Mouse (Mus musculus): ENCODE results near the gene Zfp385a. TPM values are rescaled to one million over a fixed set of nuclear protein-coding genes. Genes with fewer than 3 reads are reported as not detected.
A peak's percentile ranks its signal among the peaks of the same experiment; 100 is the strongest.

Gene Zfp385a
- total and polyA plus RNA-seq, 2 experiments, result 0.92 to 14.9 TPM

GRCm38 (mm10) chr15:103304616-103304969 lies 35.3 kb downstream of the Zfp385a start:
- no peaks in the 10 kb centered on the region for H3K79me2 ChIP-seq (ENCODE audit: control insufficient read depth, insufficient read depth, low read length)
- H3K4me1 ChIP-seq (ENCODE audit: control insufficient read depth, insufficient read depth, low read length), result peaks cover 30% of the 10 kb centered on the region
- DNase-seq (ENCODE audit: extremely low read depth, low read depth, low spot score), result no peak
- 4% methylated on average over 9 of the region's 9 CpGs for WGBS
- H3K4me3 ChIP-seq (ENCODE audit: insufficient read depth, low read depth, low read length), result peak overlapping the region; percentile 57
- H3K27me3 ChIP-seq (ENCODE audit: control insufficient read depth, insufficient read depth, low read length), result no peaks in the 10 kb centered on the region
- H3K36me3 ChIP-seq (ENCODE audit: control insufficient read depth, insufficient read depth, low read length), result peaks cover under 1% of the 10 kb centered on the region; the same call in 1 of the 2 replicates
- no peak for TF ChIP-seq CTCF (IDR thresholded peaks at IDR 0.05; ENCODE audit: low read depth, low read length)
- TF ChIP-seq POLR2A (IDR thresholded peaks at IDR 0.05; ENCODE audit: extremely low read depth, insufficient read depth, low read length), result no peak
- peak overlapping the region; percentile 68 for H3K27ac ChIP-seq (replicated peaks; ENCODE audit: insufficient read depth, low read depth, low read length)
- H3K9ac ChIP-seq (ENCODE audit: low read depth, low read length), result peak overlapping the region; percentile 71

- Histone ChIP-seq H3K36me3 (ENCODE audit: control insufficient read depth, insufficient read depth, low read length) (peaks cover 3% of the 10 kb centered on the region; the same call in 1 of the 2 replicates), H3K9ac (ENCODE audit: low read depth, low read length) (peak overlapping the region; percentile 15; the same call in 1 of the 2 replicates), H3K27me3 (ENCODE audit: control insufficient read depth, insufficient read depth, low read length) (no peaks in the 10 kb centered on the region), H3K4me3 (ENCODE audit: insufficient read depth, low read depth, low read length) (no peak overlapping the region), H3K27ac (replicated peaks; ENCODE audit: insufficient read depth, low read depth, low read length) (peak overlapping the region; percentile 68; the same call in 1 of the 2 replicates), H3K79me2 (ENCODE audit: control insufficient read depth, insufficient read depth, low read length) (no peaks in the 10 kb centered on the region), H3K4me1 (ENCODE audit: control insufficient read depth, insufficient read depth, low read length) (peaks cover 28% of the 10 kb centered on the region)
- no peak for DNase-seq (ENCODE audit: extremely low read depth, low read depth, low spot score)
- TF ChIP-seq POLR2A (IDR thresholded peaks at IDR 0.05; ENCODE audit: extremely low read depth, insufficient read depth, low read length) (no peak), CTCF (IDR thresholded peaks at IDR 0.05; ENCODE audit: low read depth, low read length) (no peak)
- WGBS, result 28% methylated on average over 8 of the region's 8 CpGs
Measured at GRCm38 (mm10) chr15:103303916-103304615, 35.8 kb downstream of the Zfp385a start.

- no peak for DNase-seq (ENCODE audit: extremely low read depth, low read depth, low spot score)
- Histone ChIP-seq H3K9ac (ENCODE audit: low read depth, low read length) (no peak overlapping the region), H3K4me1 (ENCODE audit: control insufficient read depth, insufficient read depth, low read length) (peaks cover 18% of the 10 kb centered on the region), H3K4me3 (ENCODE audit: insufficient read depth, low read depth, low read length) (no peak overlapping the region), H3K27me3 (ENCODE audit: control insufficient read depth, insufficient read depth, low read length) (no peaks in the 10 kb centered on the region), H3K36me3 (ENCODE audit: control insufficient read depth, insufficient read depth, low read length) (peaks cover 19% of the 10 kb centered on the region), H3K27ac (replicated peaks; ENCODE audit: insufficient read depth, low read depth, low read length) (no peak overlapping the region), H3K79me2 (ENCODE audit: control insufficient read depth, insufficient read depth, low read length) (no peaks in the 10 kb centered on the region)
- no peak for TF ChIP-seq POLR2A (IDR thresholded peaks at IDR 0.05; ENCODE audit: extremely low read depth, insufficient read depth, low read length)
- no peak for TF ChIP-seq CTCF (IDR thresholded peaks at IDR 0.05; ENCODE audit: low read depth, low read length)
- 75% methylated on average over 6 of the region's 6 CpGs for WGBS
Measured at GRCm38 (mm10) chr15:103302341-103303021, 37.4 kb downstream of the Zfp385a start.

- H3K4me3 ChIP-seq (ENCODE audit: insufficient read depth, low read depth, low read length), result no peak overlapping the region
- no peaks in the 10 kb centered on the region for H3K79me2 ChIP-seq (ENCODE audit: control insufficient read depth, insufficient read depth, low read length)
- TF ChIP-seq POLR2A (IDR thresholded peaks at IDR 0.05; ENCODE audit: extremely low read depth, insufficient read depth, low read length), result no peak
- no peak for TF ChIP-seq CTCF (IDR thresholded peaks at IDR 0.05; ENCODE audit: low read depth, low read length)
- no peak overlapping the region for H3K9ac ChIP-seq (ENCODE audit: low read depth, low read length)
- WGBS, result 73% methylated on average over 5 of the region's 5 CpGs
- no peaks in the 10 kb centered on the region for H3K27me3 ChIP-seq (ENCODE audit: control insufficient read depth, insufficient read depth, low read length)
- H3K4me1 ChIP-seq (ENCODE audit: control insufficient read depth, insufficient read depth, low read length), result peaks cover 13% of the 10 kb centered on the region
- DNase-seq (ENCODE audit: extremely low read depth, low read depth, low spot score), result no peak
- H3K36me3 ChIP-seq (ENCODE audit: control insufficient read depth, insufficient read depth, low read length), result peaks cover 25% of the 10 kb centered on the region
- no peak overlapping the region for H3K27ac ChIP-seq (replicated peaks; ENCODE audit: insufficient read depth, low read depth, low read length)
Measured at GRCm38 (mm10) chr15:103301547-103302340, 38.1 kb downstream of the Zfp385a start.

GRCm38 (mm10) chr15:103301046-103301445 lies 38.8 kb downstream of the Zfp385a start:
- no peak for TF ChIP-seq POLR2A (IDR thresholded peaks at IDR 0.05; ENCODE audit: extremely low read depth, insufficient read depth, low read length)
- no peak for TF ChIP-seq CTCF (IDR thresholded peaks at IDR 0.05; ENCODE audit: low read depth, low read length)
- DNase-seq (ENCODE audit: extremely low read depth, low read depth, low spot score), result no peak
- Histone ChIP-seq H3K79me2 (ENCODE audit: control insufficient read depth, insufficient read depth, low read length) (no peaks in the 10 kb centered on the region), H3K9ac (ENCODE audit: low read depth, low read length) (no peak overlapping the region), H3K4me3 (ENCODE audit: insufficient read depth, low read depth, low read length) (no peak overlapping the region), H3K4me1 (ENCODE audit: control insufficient read depth, insufficient read depth, low read length) (peaks cover 8% of the 10 kb centered on the region), H3K27ac (replicated peaks; ENCODE audit: insufficient read depth, low read depth, low read length) (no peak overlapping the region), H3K27me3 (ENCODE audit: control insufficient read depth, insufficient read depth, low read length) (no peaks in the 10 kb centered on the region), H3K36me3 (ENCODE audit: control insufficient read depth, insufficient read depth, low read length) (peaks cover 32% of the 10 kb centered on the region)
- WGBS, result 85% methylated on average over 2 of the region's 2 CpGs
